Mouse (Mus musculus): ENCODE measurements around the gene Lamp1. TPM values are rescaled to one million over a fixed set of nuclear protein-coding genes. Genes with fewer than 3 reads are reported as not detected.
"Not testable (repeated sequence)": the region's sequence is repeated elsewhere in the genome, so short reads cannot be mapped to it uniquely, and the experiment has no call there.

Gene Lamp1
- total RNA-seq (2021): 100 to 1,000 TPM; 374 to 387 TPM

DNA sequence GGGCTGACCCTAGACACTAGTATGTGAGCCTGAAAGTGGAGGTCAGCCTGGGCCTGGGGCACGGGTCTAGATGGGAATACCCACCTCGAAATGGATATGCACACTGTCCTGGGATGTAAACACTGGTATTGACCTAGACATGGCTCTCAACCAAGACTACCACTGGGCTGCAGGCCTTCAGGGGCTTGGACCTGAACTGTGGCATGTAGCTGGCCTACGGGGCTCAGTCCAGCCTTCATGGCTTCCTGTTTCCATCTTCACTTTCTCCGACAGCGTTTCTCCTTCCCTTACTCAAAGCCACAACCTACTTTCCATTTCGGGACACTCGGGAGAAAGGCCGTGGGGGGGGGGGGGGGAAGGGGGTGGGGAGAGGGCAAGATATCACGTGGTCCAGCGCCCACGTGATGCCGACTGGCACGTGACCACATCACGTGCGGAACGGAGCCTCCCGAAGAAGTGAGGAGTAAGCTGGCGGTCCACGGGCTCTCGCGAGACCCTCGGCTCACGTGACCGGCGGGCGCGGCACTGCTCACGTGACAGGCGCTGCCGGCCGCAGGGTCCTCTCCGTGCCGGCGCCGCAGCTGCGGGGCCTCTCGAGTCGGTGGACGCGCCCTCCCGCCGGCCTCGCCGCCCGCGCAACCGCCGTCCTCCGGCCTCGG is at the start of gene Lamp1:
TSS of gene Lamp1 (plus strand) at position 444 of the 659 bp plus-strand sequence.
- intact Hi-C loops (cut with DNase I): loop anchor here (5.0 kb wide), 2 partner anchors 52 to 128 kb away; partner anchors contain the start of genes Cul4a, Dcun1d2, Pcid2 and Tmco3
- peak; percentile 98 for DNase-seq (ENCODE audit: low spot score)

DNA sequence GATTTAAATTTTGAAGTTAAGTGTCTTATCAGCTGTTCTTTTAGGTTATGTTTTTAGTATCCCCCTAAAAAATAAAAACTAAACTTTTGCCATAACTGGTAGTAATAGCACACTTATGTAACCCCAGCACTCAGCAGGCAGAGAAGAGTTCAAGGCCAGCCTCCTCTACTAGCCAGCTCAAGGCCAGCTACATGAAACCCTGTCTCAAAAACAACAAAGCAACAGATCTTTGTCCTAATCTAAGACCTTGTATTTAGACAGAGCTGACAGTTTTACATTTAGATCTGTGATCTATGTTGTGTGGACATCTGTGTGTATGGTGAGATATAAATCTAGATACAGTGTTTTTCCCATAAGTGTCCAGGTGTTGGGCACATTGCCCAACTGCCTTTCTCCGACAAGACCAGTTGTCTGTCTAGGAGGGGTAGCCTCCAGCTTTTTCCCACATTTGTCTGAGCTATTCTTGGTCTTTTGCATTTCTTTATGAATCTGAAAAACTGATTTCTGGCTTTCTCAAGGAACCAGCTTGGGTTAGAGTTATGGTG is 49.5 kb upstream of the Lamp1 start:
- no peak for DNase-seq (ENCODE audit: low spot score)
- intact Hi-C loops (cut with DNase I): loop anchor here (5.0 to 10.0 kb wide), 2 partner anchors 48 to 215 kb away; partner anchors contain the start of gene Lamp1

DNA sequence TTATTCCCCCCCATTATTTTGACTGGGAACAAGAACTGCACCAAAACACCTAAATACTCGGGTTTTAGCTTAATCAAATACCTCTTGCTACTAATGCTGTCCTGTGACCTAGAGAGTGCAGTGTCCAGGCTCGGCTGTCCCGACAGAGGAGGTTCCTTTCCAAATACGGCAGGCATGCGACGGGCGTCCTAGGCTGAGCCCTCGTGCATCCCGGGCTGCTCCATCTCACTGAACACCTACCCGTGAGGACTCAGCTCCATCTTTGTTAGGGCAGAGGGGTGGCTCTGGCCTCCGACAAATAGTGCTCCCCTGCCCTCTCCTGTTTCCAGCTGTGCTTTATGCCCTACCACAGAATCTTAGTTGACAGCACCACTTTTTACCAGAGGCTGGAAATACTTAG is 47.0 kb upstream of the Lamp1 start:
- intact Hi-C loops (cut with DNase I): no loop called here
- no peak for DNase-seq (ENCODE audit: low spot score)

DNA sequence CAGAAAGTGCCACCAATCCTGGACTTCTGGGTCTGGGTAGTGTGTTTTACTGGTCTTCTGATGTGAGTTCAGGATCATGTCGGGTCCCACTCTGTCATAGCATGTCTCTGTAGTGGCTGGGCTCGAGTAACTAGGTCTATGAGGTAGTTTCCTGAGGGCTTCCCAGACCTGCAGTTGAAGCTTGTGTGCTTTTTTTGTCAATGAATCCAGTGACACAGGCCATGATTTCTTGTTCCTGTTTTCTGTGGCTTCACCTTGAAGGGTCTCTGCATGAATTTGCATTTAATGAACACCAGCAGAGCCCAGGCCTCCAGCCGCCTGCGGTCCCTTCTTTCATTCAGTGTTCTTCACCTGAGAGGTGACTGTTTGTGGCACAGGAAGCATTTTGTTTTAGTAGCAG is 45.7 kb upstream of the Lamp1 start:
- intact Hi-C loops (cut with DNase I): no loop called here
- DNase-seq (ENCODE audit: low spot score): no peak

DNA sequence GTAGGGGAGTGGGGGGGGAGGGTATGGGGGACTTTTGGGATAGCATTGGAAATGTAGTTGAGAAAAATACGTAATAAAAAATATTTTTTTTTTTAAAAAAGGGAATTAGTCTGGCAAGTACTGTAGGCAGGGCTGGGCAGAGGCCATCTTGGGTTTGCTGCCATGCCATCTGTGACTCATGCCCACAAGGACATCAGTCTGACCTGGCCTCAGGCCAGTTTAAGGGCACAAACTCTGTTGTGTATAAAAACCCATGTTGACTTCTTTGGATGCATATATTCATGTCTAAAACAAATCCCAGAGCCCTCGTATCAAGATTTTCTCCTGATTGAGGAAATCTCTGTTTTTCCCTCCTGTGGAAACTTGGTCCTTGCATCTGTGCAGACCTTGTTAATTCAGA is 41.9 kb upstream of the Lamp1 start:
- DNase-seq (ENCODE audit: low spot score): no peak
- intact Hi-C loops (cut with DNase I): no loop called here

DNA sequence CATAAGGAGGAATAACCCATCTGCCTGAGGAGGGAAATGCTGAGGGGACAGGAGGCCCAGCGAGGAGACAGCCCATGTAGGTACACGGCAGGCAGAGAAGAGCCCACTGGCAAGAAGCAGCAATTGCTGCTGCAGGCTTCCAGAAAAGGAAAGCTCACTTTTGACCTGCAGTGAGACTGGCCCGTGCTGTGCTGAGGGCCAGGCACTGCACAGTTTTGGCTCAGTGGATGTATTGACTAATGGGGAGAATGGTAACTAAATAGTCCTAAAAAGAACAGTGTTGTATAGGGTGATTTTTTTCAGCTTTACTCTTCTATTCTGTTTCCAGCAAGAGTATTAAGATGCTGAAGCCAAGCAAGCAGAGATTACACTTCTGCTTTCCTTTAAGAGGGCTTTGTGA is 40.4 kb upstream of the Lamp1 start:
- intact Hi-C loops (cut with DNase I): no loop called here
- no peak for DNase-seq (ENCODE audit: low spot score)

DNA sequence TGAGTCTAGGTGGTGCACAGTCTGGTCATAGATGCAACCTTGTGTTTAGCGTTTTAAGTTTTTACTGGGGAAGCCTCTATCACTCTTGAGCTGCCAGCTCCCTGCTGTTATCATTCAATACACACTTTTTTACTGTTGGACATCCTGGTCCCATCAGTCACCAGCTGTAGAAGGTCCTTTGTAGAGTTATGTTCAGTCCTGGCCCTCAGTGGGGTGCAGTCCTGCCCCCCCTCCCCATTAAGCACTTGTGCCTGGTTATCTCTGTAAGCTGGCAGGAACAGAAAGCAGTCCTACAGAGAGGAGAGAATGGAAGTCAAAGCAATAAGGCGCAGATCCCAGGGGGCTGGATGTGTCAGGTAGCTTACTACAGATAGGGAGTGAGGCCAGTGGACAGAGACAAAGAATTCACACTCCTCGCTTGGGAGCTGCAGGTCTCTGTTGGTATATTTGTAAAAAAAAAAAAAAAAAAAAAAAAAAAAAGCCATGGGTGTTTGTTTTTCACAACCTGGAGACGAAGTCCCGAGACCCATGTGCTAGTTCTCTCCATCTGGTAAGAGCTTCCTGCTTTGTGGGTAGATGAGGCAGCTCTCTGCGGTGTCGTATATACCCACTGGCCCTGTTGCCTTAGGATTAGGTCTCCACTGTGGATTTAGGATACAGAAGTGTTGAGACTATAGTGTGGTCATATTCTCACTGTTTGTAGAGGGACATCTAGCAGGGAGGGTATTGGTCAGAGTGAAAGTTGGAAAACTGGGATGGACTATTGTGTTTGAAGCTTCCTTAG is 37.9 kb upstream of the Lamp1 start:
- intact Hi-C loops (cut with DNase I): no loop called here
- no peak for DNase-seq (ENCODE audit: low spot score)

DNA sequence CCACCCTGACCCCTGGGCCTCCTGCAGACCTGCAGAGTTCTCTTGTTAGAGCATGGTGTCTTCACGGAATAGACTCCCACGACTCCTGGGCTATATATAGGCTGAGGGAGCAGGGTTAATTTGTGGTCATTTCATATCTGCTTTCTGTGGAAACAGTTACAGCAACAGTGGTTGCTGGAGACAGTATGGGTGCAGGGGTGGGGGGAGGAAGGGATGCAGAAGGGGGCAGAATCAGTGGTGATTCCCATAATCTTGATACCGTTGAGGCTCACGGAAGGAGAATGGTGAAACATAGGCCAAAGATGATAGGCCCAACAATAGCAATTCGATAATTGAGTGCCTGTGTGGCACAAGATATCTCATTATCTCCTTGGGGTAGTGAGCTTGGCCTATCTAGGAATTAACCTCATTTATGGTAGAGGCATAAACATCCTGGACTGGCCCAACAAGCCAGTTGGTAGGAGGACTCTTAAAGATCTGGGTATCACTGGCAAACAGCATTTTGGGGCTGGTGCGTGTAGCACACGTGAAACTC is 36.0 kb upstream of the Lamp1 start:
- DNase-seq (ENCODE audit: low spot score): no peak
- intact Hi-C loops (cut with DNase I): no loop called here

DNA sequence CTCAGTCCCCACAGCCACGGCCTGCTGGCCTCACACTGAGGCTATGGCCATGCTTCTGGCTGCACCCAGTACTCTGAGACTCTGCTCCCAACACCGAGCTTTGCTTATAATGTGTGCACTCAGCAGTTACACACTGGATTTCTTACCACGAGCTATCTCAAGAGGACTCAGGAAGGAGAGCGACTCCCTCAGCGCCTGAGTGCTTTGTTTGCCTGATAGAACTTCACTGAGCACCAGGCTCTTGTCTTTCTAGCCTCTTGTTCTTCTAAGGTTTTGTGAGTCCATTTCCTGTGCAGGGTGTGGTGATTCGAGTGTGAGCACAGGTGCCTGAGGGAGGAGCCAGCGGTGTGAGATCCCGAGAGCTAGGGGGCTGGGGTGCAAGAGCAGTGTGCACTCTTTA is 34.1 kb upstream of the Lamp1 start:
- DNase-seq (ENCODE audit: low spot score): no peak
- intact Hi-C loops (cut with DNase I): no loop called here

DNA sequence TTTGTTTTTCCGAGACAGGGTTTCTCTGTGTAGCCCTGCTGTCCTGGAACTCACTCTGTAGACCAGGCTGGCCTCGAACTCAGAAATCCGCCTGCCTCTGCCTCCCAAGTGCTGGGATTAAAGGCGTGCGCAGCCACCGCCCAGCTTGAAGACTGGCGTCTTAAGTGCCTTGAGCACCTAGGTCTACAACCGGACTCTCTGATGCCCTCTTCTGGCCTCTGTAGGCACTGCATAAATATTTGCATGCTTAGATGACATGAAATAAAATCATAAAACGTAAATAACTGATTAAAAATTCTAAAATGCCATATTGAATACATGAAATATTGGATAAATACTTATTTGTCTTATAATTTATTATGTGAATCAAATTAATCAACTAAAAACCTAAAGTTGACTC is 26.7 kb upstream of the Lamp1 start:
- not testable (repeated sequence) for DNase-seq (ENCODE audit: low spot score)
- intact Hi-C loops (cut with DNase I): loop anchor here (5.0 kb wide), 1 partner anchor 75 kb away; no protein-coding TSS in a partner anchor

DNA sequence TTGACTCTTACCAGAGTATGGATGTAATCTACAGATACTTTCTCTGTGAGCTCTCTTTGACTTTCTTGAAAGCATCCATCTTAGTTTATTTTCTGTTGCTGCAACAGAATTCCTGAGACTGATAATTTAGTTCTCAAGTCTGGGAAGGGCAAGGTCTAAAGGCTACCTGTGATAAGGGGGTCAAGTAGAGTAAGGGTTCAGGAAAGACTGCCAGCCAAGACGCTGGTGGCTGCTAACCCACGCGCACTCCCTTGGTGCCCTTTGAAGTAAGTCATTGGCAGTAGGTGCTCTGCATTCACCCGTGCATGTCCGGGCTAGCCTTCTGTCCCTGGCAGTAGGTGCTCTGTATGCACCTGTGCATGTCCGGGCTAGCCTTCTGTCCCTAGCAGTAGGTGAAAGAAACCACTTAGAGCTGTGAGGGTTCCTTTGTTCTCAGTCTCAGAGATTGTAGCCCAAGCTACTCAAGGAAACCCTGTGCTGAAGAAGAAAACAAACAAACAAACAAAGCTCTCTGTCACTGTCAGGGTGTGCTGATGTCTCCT is 19.2 kb upstream of the Lamp1 start:
- DNase-seq (ENCODE audit: low spot score): no peak
- intact Hi-C loops (cut with DNase I): no loop called here

DNA sequence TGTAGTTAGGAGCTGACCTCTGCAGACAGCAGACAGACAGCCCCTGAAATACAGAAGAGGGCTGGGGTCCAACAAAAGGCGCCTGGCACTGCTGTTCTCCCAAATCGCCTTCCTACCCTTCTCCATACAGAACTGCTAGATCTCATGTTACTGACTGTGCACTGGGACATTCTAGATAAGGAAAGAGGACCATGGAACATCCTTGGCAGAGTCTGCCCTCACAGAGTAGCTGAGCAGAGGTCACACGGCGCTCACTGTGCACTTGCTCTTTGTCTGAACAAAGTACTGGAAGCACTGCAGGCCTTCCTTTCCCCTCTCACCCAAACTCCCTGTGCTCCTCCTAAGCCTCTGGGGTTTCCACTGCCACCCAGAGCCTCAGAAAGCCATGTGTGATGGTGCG is 17.3 kb upstream of the Lamp1 start:
- no peak for DNase-seq (ENCODE audit: low spot score)
- intact Hi-C loops (cut with DNase I): no loop called here

DNA sequence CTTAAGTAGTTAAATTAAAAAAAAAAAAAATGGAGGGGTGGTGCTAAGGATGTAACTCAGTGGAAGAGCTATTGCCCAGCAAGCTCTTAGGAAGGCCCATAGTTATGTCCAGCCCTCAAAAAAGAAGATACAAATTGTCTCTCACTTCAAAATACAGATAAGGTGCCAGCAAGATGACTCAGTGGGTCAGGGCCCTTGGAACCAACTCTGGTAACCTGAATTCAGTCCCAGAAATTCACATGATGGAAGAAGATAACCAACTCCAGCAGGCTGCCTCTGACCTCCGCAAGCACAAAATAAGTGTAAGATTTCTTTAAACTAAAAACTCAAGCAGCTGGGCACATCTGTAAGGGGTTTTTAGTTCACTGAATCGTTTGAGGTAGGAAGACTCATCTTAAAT is 10.5 kb upstream of the Lamp1 start:
- intact Hi-C loops (cut with DNase I): no loop called here
- no peak for DNase-seq (ENCODE audit: low spot score)

DNA sequence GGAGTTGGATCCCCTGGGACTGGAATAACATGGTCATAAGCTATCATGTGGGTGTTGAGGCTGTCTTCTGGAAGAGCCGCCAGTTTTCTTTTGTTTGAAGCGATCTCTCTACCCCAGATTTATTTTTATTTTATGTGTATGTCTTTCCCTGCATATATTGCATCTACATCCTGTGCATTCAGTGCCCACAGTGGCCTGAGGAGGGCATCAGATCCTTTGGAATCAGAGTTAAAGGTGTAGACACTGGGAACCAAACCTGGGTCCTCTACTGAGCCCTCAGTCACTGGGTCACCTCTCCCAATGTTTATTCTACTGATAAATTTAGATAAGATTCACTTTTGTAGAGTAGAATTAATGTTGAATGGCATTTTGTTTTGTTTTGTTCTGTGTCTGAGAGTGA is 9.7 kb upstream of the Lamp1 start:
- intact Hi-C loops (cut with DNase I): no loop called here

DNA sequence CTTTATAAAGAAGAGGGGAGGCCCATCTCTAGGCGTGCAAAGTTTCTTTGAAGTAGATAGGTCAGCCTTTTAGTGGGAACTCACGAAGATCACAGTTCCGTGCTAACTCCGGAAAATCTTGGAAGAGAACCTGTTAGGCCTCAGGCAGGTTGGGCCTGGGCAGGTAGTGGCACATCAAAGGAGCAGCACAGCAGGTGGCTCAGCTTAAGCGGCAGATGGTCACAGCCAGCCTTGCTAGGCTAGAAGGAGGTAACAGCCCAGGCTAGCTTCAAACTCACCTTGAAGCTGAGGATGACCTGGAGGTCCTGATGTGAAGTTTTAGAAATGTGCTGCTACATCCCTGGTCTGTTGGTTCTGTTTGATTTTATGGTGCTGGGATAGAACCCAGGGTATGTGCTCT is 9.1 kb upstream of the Lamp1 start:
- DNase-seq (ENCODE audit: low spot score): no peak
- intact Hi-C loops (cut with DNase I): no loop called here

More for the DNA sequence above, 9.7 kb upstream of the Lamp1 start:
- no peak for DNase-seq (ENCODE audit: low spot score)

DNA sequence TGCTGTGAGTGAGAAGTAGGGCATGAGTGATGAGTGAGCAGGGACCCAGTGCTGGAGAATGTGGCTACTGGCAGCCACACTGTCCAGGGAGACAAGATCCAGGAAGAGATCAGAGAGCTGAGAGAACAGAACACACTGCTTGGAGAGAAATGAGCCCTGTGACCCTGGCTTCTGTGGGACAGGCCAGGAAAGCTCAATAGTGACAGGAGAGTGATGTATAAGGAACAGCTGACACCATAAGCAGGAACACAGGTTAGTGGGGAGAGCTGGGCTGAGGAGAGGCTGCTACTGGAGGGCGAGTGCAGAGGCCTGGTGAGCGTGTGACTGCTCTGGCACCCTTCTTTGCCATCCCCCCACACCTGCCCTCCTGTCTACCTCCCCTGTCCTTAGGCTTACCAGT is 8.0 kb upstream of the Lamp1 start:
- intact Hi-C loops (cut with DNase I): no loop called here
- DNase-seq (ENCODE audit: low spot score): no peak

DNA sequence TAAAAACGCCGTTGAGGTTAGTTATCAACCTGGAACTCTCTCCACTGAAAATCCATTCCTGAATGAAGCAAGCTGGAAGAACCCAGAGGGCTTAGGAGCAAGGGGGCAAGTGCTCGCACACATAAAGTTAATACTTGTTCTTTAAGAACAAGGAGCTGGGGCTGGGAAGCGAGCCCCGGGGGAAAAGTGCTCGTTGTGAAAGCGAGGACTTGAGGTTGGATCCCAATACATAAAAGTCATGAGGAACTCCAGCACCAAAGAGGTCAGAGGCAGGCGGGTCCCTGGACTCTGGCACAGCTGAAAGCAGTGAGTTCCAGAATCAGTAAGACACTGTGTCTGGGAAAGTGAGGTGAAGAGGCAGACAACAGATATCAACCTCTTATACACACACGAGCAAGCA is 4.9 kb upstream of the Lamp1 start:
- intact Hi-C loops (cut with DNase I): no loop called here
- DNase-seq (ENCODE audit: low spot score): no peak

DNA sequence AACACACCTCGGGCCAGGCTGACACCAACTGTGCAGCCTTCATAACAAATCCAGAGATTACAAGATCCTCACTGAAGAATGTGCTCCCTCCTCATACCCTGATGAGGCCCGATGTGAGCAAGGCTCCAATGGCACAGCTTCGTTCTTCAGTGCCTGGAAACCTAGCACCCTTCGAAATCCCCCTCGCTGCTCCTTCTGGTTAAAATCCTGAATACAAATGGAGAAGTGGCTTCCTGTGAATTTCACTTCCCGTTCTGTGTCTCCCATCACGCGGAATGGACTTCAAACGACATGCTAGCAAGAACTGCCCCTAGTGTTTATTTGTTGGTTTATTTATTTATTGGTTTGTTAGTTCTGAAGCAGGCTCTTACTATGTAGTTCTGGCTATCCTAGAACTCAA is 3.6 kb upstream of the Lamp1 start:
- DNase-seq (ENCODE audit: low spot score): no peak
- intact Hi-C loops (cut with DNase I): loop anchor here (5.0 kb wide), 2 partner anchors 48 to 132 kb away; partner anchors contain the start of genes Cul4a, Dcun1d2, Pcid2 and Tmco3

DNA sequence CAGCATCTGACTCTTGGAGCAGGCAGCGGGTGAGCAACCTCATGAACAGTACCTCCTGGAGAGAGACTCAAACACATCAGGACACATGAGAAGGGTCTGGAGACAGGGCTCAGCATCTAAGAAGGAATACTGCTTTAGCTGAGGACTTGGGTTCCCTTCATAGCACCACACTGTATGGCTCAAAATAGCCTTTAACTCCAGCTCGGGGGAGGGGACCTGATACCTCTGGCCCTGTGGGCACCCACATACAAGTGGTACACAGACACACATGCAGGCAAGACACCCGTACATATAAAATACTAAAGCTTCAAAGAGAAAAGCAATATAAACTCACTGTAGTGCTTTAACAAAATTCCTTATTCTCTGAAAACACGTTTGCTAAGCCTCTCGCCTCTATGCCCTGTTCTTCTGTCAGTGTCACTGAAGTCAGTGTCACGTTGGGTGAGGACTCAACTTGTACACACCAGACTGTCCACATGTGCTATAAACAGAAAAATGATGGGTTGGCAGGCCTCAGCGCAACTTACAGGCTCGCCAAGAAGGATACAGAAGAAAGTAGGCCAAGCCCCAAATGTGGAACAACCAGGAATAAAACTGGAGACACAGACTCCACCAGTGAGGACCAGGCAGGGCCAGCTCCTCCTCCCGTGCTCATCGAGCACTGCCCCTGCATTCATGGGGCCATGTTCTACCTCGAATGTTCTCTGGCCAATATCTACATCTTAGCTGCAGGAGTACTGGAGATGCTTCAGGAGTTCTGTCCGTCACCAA is 2.4 kb upstream of the Lamp1 start:
- no peak for DNase-seq (ENCODE audit: low spot score)
- intact Hi-C loops (cut with DNase I): loop anchor here (5.0 kb wide), 2 partner anchors 49 to 131 kb away; partner anchors contain the start of genes Cul4a, Dcun1d2, Pcid2 and Tmco3
